Mouse (Mus musculus): ENCODE results near the gene Pitx1. TPM values are rescaled to one million over a fixed set of nuclear protein-coding genes. Genes with fewer than 3 reads are reported as not detected.

Gene Pitx1
- polyA plus RNA-seq, 1 experiment: not detected

DNA sequence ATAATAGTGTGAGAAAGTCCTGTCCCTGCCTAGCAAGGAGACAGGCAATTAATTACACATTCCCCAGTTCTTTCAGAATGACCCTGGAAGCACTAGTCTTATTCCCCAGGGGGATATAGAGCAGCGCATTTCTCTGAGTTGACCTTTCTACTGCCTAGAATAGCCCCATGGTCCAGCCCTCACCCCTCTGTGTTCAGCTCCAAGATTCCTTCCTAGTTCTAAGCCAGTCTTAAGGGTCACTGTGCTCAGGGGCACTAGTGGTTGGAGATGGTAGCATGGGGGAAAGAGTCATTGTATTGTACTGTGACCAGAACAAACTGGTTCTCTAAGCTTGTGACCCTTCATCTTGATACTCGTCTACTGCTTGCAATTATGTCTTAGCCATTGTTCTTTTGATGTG lies 34.7 kb downstream of the Pitx1 start:
- no peak for DNase-seq (ENCODE audit: extremely low spot score in 1 of 2, low spot score in 1 of 2)

DNA sequence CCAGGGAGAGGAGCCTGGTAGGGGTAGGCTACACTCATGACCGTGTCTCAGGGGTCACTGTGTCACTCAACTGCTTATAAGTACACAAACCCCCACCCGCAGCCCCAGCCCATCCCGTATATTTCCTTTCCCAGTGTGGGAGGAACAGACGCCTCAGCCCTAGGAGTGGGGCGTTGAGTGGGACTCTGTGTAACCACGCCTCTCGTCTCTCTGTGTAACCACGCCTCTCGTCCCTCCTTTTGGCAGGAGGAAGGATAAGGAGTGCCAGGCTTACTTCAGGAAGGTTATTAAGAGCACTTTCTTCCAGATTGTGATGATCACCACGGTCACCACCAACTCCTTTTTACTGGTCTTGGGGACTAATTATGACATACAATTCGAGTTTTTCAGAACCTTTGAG lies 49.9 kb downstream of the Pitx1 start:
- no peak for DNase-seq (ENCODE audit: extremely low spot score in 1 of 2, low spot score in 1 of 2)

DNA sequence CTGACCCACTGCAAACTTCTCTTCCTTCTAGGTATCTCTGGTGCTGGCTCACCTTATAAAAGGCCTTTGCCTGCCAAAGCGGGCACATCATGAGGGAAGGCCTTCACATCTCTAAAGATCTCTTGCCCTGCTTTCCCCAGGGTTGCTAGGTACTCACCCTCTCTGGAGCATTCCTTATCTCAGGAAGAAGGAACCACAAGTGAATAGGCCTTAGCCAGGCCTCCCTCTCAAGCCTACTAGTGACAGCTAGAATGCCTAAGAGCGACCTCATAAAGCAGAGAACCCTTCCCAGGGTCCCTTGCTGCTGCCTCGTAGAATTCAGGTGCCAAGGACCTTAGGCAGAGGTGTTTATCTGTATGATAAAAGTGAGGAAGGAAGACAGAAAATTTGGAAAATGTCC lies 51.7 kb downstream of the Pitx1 start, which contains the start of gene Catsper3:
Gene Catsper3, plus strand, starts transcription at position 301 of the 400 bp plus-strand sequence.
- no peak for DNase-seq (ENCODE audit: extremely low spot score in 1 of 2, low spot score in 1 of 2)

DNA sequence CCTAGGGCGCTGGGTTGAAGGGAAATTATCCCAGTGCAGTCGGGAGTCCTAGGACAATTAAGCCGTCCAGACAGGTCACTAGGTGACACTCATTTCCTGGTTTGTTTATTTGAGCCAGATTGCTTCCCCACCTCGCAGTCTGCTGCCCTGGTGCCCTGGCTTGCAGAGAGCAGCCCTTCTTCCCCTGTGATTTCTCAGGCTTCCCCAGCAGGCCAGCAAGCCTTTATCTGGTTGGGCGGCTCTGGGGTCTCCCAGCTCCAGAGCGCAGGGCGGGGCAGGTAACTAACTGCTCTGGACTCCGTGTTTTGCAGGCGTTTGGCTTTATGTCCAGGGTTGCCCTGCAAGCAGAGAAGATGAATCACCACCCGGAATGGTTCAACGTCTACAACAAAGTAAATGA lies 60.9 kb downstream of the Pitx1 start:
- DNase-seq (ENCODE audit: extremely low spot score in 1 of 2, low spot score in 1 of 2): no peak

Other genes starting within 250 kb of the Pitx1 start
- 30.3 and 33.1 TPM in 2 replicates for gene B4galt7, start 236.3 kb downstream of the Pitx1 start, polyA plus RNA-seq (2012; rRNA removed)
- 67.9 and 74.5 TPM in 2 replicates for gene Caml, start 213.2 kb downstream of the Pitx1 start, polyA plus RNA-seq (2012; rRNA removed)
- gene Ddx46, start 201.2 kb downstream of the Pitx1 start, polyA plus RNA-seq (2012; rRNA removed): 51.7 and 54.2 TPM in 2 replicates
- 63.2 and 66.6 TPM in 2 replicates for gene B230219D22Rik, start 143.1 kb downstream of the Pitx1 start, polyA plus RNA-seq (2012; rRNA removed)
- 63.7 and 67.2 TPM in 2 replicates for gene Txndc15, start 121.5 kb downstream of the Pitx1 start, polyA plus RNA-seq (2012; rRNA removed)
- gene Pcbd2, start 108.8 kb downstream of the Pitx1 start, polyA plus RNA-seq (2012; rRNA removed): 28.2 and 30.1 TPM in 2 replicates
- 0.54 and 0.55 TPM in 2 replicates for gene Catsper3, start 51.6 kb downstream of the Pitx1 start, polyA plus RNA-seq (2012; rRNA removed)

All from frontal cortex, adult 2 months (tissue).